Mouse (Mus musculus): ENCODE measurements around the gene Trmt5. TPM values are rescaled to one million over a fixed set of nuclear protein-coding genes. Genes with fewer than 3 reads are reported as not detected.

The Trmt5 gene
- polyA plus RNA-seq (2017; shearing (Covaris generic)), result 8.2 TPM

DNA sequence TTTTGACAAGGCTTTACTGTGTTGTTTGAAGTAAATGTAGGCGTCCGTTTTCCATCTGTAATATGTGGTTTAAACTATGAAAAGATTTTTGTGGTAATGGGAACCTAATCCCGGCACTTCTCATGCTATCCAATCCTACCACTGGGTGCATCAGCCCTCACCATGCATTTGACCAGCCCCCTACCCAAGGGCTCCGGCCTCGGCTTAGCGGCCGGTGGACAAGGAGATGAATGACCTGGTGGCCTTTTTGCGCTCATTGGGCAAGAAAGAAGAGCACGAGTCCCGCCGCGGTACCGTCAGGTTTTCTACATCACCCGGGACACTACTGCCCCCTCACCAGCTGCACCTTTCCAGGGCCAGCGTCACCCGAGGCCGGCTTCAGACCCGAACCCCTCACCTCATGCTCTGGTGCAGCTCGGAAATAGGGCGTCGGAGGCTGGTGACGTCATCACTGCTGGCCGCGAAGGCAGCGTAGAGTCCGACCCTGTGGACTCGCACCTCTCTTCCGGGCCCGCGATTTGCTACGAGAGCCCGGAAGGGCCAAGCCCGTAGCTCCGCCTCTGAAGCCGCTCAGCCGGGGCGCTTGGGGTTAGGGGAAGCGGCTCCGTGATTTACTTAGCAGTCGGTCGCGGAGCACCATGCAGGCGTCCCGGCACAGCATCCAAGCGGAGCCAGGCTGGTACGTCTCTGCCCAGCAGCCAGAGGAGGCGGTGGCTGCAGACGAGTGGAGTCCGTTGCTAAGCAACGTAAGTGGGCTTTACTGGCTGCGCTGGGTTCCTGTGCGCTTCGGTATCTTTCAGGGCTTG lies at the start of gene Trmt5, which contains the start of gene Slc38a6:
Gene Trmt5 (minus strand): TSS at position 424 of the 806 bp plus-strand sequence.
Gene Slc38a6 (plus strand): TSS at position 493 of the 806 bp plus-strand sequence.

Other genes starting within 250 kb of the Trmt5 start
- 0.10 TPM for gene Six1, start 232.8 kb downstream of the Trmt5 start, polyA plus RNA-seq (2017; shearing (Covaris generic))
- gene Six4, start 173.3 kb downstream of the Trmt5 start, polyA plus RNA-seq (2017; shearing (Covaris generic)), result 0.19 TPM
- gene Mnat1, start 163.0 kb downstream of the Trmt5 start, polyA plus RNA-seq (2017; shearing (Covaris generic)), result 28.6 TPM
- gene Slc38a6, start 69 bp upstream of the Trmt5 start, polyA plus RNA-seq (2017; shearing (Covaris generic)), result 3.8 TPM